Mouse (Mus musculus) mouse trophoblast stem cell (cell line): ENCODE measurements around the gene Srcin1.

Experiments
- in situ Hi-C, 2 experiments: fragments of 300-500 bp; cut with MseI, MboI; formaldehyde crosslinking; loops; 2 replicates in 1 of 2; 3 replicates in 1 of 2; pipeline ENCODE4 v1.15.1; 2025

Gene Srcin1

GRCm38 (mm10) chr11:97509058-97509457 lies 66.9 kb downstream of the Srcin1 start:
- in situ Hi-C loops = no loop called here

GRCm38 (mm10) chr11:97508198-97508597 lies 67.8 kb downstream of the Srcin1 start:
- in situ Hi-C loops = no loop called here

- in situ Hi-C loops = no loop called here
These were observed 69.7 kb downstream of the Srcin1 start for GRCm38 (mm10) chr11:97506331-97506730.

GRCm38 (mm10) chr11:97505784-97506183 lies 70.2 kb downstream of the Srcin1 start:
- in situ Hi-C loops = no loop called here

GRCm38 (mm10) chr11:97502846-97503245 lies 73.1 kb downstream of the Srcin1 start:
- in situ Hi-C loops = no loop called here

- in situ Hi-C loops = no loop called here
These were observed 73.6 kb downstream of the Srcin1 start for GRCm38 (mm10) chr11:97502383-97502782.

GRCm38 (mm10) chr11:97500720-97501448 lies 75.1 kb downstream of the Srcin1 start:
- in situ Hi-C loops = no loop called here

- in situ Hi-C loops = no loop called here
These were observed 75.9 kb downstream of the Srcin1 start, which contains the start of gene 4933428G20Rik for GRCm38 (mm10) chr11:97499865-97500719. Gene 4933428G20Rik (minus strand): TSS chr11:97500340.

- in situ Hi-C loops = no loop called here
These were observed 78.4 kb downstream of the Srcin1 start for GRCm38 (mm10) chr11:97497543-97497942.

GRCm38 (mm10) chr11:97492836-97493235 lies 83.2 kb downstream of the Srcin1 start:
- in situ Hi-C loops = no loop called here

- in situ Hi-C loops = no loop called here
These were observed 84.3 kb downstream of the Srcin1 start for GRCm38 (mm10) chr11:97491640-97492039.

- in situ Hi-C loops = no loop called here
These were observed 86.2 kb downstream of the Srcin1 start for GRCm38 (mm10) chr11:97489589-97490324.

- in situ Hi-C loops = no loop called here
These were observed 88.3 kb downstream of the Srcin1 start for GRCm38 (mm10) chr11:97487656-97488055.

GRCm38 (mm10) chr11:97485661-97486060 lies 90.3 kb downstream of the Srcin1 start:
- in situ Hi-C loops = no loop called here

- in situ Hi-C loops = no loop called here
These were observed 96.2 kb downstream of the Srcin1 start for GRCm38 (mm10) chr11:97479824-97480223.

- in situ Hi-C loops = no loop called here
These were observed 96.9 kb downstream of the Srcin1 start for GRCm38 (mm10) chr11:97479085-97479484.

GRCm38 (mm10) chr11:97478345-97478744 lies 97.6 kb downstream of the Srcin1 start:
- in situ Hi-C loops = no loop called here

GRCm38 (mm10) chr11:97477431-97477830 lies 98.6 kb downstream of the Srcin1 start:
- in situ Hi-C loops = no loop called here

GRCm38 (mm10) chr11:97476334-97477095 lies 99.5 kb downstream of the Srcin1 start:
- in situ Hi-C loops = no loop called here

- in situ Hi-C loops = no loop called here
These were observed 104.7 kb downstream of the Srcin1 start for GRCm38 (mm10) chr11:97471276-97471675.

- in situ Hi-C loops = loop anchor here in 1 of 2 experiments (5.0 kb wide), 1 partner anchor 38 kb away; no protein-coding TSS in a partner anchor
These were observed 106.2 kb downstream of the Srcin1 start for GRCm38 (mm10) chr11:97469828-97470227.
